Mouse (Mus musculus): ENCODE results near the gene Rep15. TPM values are rescaled to one million over a fixed set of nuclear protein-coding genes. Genes with fewer than 3 reads are reported as not detected.

Gene Rep15
- polyA plus RNA-seq, 1 experiment from 2014 or later, result 0.35 TPM

GRCm38 (mm10) chr6:147010811-147011520 is 21.4 kb upstream of the Rep15 start:
- H3K9me3 ChIP-seq (replicated peaks), result no peaks in the 10 kb centered on the region
- H3K4me3 ChIP-seq (replicated peaks), result no peak overlapping the region
- H3K9ac ChIP-seq, result no peak overlapping the region
- no peaks in the 10 kb centered on the region for H3K27me3 ChIP-seq
- whole genome bisulfite sequencing (ENCODE audit: insufficient replicate concordance), result 69% methylated on average over 15 of the region's 15 CpGs
- no peak overlapping the region for H3K27ac ChIP-seq (replicated peaks)
- H3K4me2 ChIP-seq, result no peak overlapping the region
- no peak for ATAC-seq (ENCODE audit: insufficient read depth)
- peaks cover 7% of the 10 kb centered on the region for H3K36me3 ChIP-seq (replicated peaks)
- no peaks in the 10 kb centered on the region for H3K4me1 ChIP-seq (replicated peaks)

GRCm38 (mm10) chr6:147011555-147011954 is 20.8 kb upstream of the Rep15 start:
- Histone ChIP-seq H3K4me2 (no peak overlapping the region), H3K4me3 (replicated peaks) (no peak overlapping the region), H3K27ac (replicated peaks) (no peak overlapping the region), H3K4me1 (replicated peaks) (no peaks in the 10 kb centered on the region), H3K36me3 (replicated peaks) (peaks cover 11% of the 10 kb centered on the region), H3K27me3 (no peaks in the 10 kb centered on the region), H3K9me3 (replicated peaks) (no peaks in the 10 kb centered on the region), H3K9ac (no peak overlapping the region)
- 46% methylated on average over 6 of the region's 6 CpGs for WGBS (ENCODE audit: insufficient replicate concordance)
- no peak for ATAC-seq (ENCODE audit: insufficient read depth)

GRCm38 (mm10) chr6:147011977-147012376 is 20.4 kb upstream of the Rep15 start:
- no peak overlapping the region for H3K4me2 ChIP-seq
- H3K4me1 ChIP-seq (replicated peaks), result no peaks in the 10 kb centered on the region
- H3K4me3 ChIP-seq (replicated peaks), result no peak overlapping the region
- no peak overlapping the region for H3K9ac ChIP-seq
- WGBS (ENCODE audit: insufficient replicate concordance), result 76% methylated on average over 6 of the region's 6 CpGs
- peaks cover 9% of the 10 kb centered on the region for H3K36me3 ChIP-seq (replicated peaks)
- no peaks in the 10 kb centered on the region for H3K27me3 ChIP-seq
- no peak overlapping the region for H3K27ac ChIP-seq (replicated peaks)
- no peaks in the 10 kb centered on the region for H3K9me3 ChIP-seq (replicated peaks)
- no peak for ATAC-seq (ENCODE audit: insufficient read depth)

DNA sequence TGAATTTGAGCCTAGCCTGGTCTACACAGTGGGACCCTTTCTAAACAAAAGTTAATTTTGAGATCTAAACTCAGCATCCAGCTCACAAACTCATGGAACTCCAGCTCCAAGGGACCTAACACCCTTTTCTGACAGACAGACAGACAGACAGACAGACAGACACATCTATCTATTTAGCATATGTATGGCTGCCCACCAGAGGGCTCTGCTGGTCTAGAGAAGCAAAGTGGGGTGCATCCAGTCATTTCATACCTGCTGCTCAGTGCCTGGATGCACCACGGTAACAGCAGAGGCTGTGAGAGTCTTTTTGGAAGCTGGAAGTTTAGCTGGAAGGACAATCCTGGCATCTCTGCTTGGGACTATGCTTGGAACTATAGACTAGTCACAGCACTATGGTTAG is 18.8 kb upstream of the Rep15 start:
- H3K9me3 ChIP-seq (replicated peaks), result no peaks in the 10 kb centered on the region
- H3K9ac ChIP-seq, result no peak overlapping the region
- no peaks in the 10 kb centered on the region for H3K27me3 ChIP-seq
- no peak overlapping the region for H3K4me3 ChIP-seq (replicated peaks)
- peaks cover 4% of the 10 kb centered on the region; the same call in 1 of the 2 replicates for H3K36me3 ChIP-seq (replicated peaks)
- no peak for ATAC-seq (ENCODE audit: insufficient read depth)
- no peak overlapping the region for H3K27ac ChIP-seq (replicated peaks)
- no peaks in the 10 kb centered on the region for H3K4me1 ChIP-seq (replicated peaks)
- no peak overlapping the region for H3K4me2 ChIP-seq
- 67% methylated on average over 1 of the region's 1 CpGs for WGBS (ENCODE audit: insufficient replicate concordance)

DNA sequence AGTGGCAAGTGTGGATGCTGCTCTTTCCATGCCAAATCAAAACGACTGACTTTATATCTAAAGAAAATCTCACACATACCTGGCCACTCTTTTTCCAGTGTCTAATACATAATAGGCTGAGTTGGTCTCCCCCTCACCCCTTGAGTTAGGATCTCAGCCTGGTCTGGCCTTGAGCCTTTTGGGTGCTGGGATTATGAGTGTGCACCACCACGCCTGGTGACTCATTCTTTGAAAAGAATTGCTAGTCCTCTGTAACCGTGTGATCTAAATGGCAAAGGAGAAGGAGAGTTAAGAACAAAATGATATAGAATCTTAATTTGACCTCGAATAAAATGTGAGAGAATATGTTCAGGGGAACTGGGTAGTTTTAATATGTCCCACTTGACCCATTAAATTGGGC is 14.5 kb upstream of the Rep15 start:
- ATAC-seq (ENCODE audit: insufficient read depth), result no peak

DNA sequence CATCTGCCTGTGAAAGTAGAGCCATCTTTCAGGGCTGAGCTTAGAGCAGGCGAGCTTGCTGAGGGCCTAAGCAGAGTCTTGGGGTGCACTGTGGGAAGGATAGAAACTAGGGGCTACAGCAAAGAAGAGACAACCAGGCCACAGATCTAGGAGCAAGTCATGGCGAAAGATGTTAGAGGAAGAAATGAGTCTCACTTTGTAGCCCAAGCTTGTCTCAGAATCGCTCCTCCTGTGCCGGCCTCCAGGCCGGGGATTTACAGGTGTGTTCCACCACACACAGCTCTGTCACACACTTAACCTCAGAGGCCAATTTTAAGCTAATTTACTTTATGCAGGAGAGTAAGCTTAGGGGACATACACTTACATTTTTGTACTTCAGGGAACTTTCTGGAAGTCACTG is 14.0 kb upstream of the Rep15 start:
- 75% methylated on average over 5 of the region's 5 CpGs for whole genome bisulfite sequencing (ENCODE audit: insufficient replicate concordance)
- ATAC-seq (ENCODE audit: insufficient read depth), result no peak
- Histone ChIP-seq H3K27ac (replicated peaks) (no peak overlapping the region), H3K36me3 (replicated peaks) (0 out of 2 replicates have a peak, but pooled peaks cover 4% of the 10 kb centered on the region), H3K9me3 (replicated peaks) (no peaks in the 10 kb centered on the region), H3K4me2 (no peak overlapping the region), H3K4me3 (replicated peaks) (no peak overlapping the region), H3K9ac (no peak overlapping the region), H3K4me1 (replicated peaks) (no peaks in the 10 kb centered on the region), H3K27me3 (no peaks in the 10 kb centered on the region)

More for the DNA sequence above, 14.5 kb upstream of the Rep15 start:
- Histone ChIP-seq H3K9ac (no peak overlapping the region), H3K36me3 (replicated peaks) (0 out of 2 replicates have a peak, but pooled peaks cover 4% of the 10 kb centered on the region), H3K9me3 (replicated peaks) (no peaks in the 10 kb centered on the region), H3K4me2 (no peak overlapping the region), H3K4me3 (replicated peaks) (no peak overlapping the region), H3K27me3 (no peaks in the 10 kb centered on the region), H3K27ac (replicated peaks) (no peak overlapping the region), H3K4me1 (replicated peaks) (no peaks in the 10 kb centered on the region)
- WGBS (ENCODE audit: insufficient replicate concordance), result 49% methylated on average over 4 of the region's 4 CpGs

GRCm38 (mm10) chr6:147021181-147021580 is 11.2 kb upstream of the Rep15 start:
- H3K9me3 ChIP-seq (replicated peaks), result no peaks in the 10 kb centered on the region
- H3K4me2 ChIP-seq, result no peak overlapping the region
- ATAC-seq (ENCODE audit: insufficient read depth), result no peak
- H3K36me3 ChIP-seq (replicated peaks), result 0 out of 2 replicates have a peak, but pooled peaks cover 2% of the 10 kb centered on the region
- H3K4me1 ChIP-seq (replicated peaks), result no peaks in the 10 kb centered on the region
- WGBS (ENCODE audit: insufficient replicate concordance), result 77% methylated on average over 5 of the region's 5 CpGs
- no peak overlapping the region for H3K9ac ChIP-seq
- H3K4me3 ChIP-seq (replicated peaks), result no peak overlapping the region
- no peaks in the 10 kb centered on the region for H3K27me3 ChIP-seq
- H3K27ac ChIP-seq (replicated peaks), result no peak overlapping the region

DNA sequence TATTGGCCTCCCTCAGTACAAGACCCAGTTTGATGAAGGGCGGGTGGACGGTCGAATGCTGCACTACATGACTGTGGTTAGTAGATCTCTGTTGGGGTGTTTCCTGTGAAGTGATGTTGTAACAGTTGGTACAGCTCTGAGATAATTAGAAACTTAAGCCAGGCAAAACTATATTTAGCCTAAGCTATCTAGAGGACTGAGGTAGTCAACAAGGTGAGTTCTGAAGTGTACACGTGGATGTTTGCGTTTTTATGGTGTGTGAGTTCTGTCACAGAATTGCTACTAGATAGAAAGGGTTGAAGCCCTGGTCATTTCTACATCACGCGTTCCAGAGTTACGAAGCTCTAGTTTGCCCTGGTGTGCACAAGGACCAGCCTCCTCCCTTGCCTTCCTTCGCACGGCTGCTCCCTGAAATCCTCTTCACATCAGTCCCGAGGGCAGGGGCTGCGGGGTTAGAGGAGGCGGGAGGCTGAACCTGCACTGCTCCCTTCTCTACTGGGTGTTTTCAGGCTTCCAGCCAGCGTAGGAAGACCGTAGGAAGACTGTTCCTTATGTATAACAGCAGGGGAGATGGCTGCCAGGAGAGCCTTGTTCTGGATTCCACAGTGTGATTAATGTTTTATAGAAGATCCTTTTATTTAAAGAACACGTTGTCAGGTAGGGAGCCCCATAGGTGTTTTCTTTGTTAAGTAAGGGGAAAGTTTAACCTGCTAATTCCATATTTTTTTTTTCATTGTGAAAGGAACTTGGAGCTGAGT is 9.8 kb upstream of the Rep15 start:
- H3K27me3 ChIP-seq, result no peaks in the 10 kb centered on the region
- no peak for ATAC-seq (ENCODE audit: insufficient read depth)
- H3K27ac ChIP-seq (replicated peaks), result no peak overlapping the region
- H3K4me1 ChIP-seq (replicated peaks), result no peaks in the 10 kb centered on the region
- H3K4me2 ChIP-seq, result no peak overlapping the region
- H3K9ac ChIP-seq, result no peak overlapping the region
- H3K9me3 ChIP-seq (replicated peaks), result no peaks in the 10 kb centered on the region
- WGBS (ENCODE audit: insufficient replicate concordance), result 69% methylated on average over 16 of the region's 16 CpGs
- H3K4me3 ChIP-seq (replicated peaks), result no peak overlapping the region
- peaks cover 3% of the 10 kb centered on the region; the same call in 1 of the 2 replicates for H3K36me3 ChIP-seq (replicated peaks)

- H3K9ac ChIP-seq, result no peak overlapping the region
- ATAC-seq (ENCODE audit: insufficient read depth), result no peak
- no peaks in the 10 kb centered on the region for H3K9me3 ChIP-seq (replicated peaks)
Observed at GRCm38 (mm10) chr6:147023133-147023395, 9.3 kb upstream of the Rep15 start.

GRCm38 (mm10) chr6:147023568-147023967 is 8.8 kb upstream of the Rep15 start:
- no peak overlapping the region for H3K4me2 ChIP-seq
- no peaks in the 10 kb centered on the region for H3K4me1 ChIP-seq (replicated peaks)
- H3K27me3 ChIP-seq, result no peaks in the 10 kb centered on the region
- H3K36me3 ChIP-seq (replicated peaks), result peaks cover 5% of the 10 kb centered on the region; the same call in 1 of the 2 replicates
- no peak overlapping the region for H3K9ac ChIP-seq
- H3K9me3 ChIP-seq (replicated peaks), result no peaks in the 10 kb centered on the region
- no peak overlapping the region for H3K27ac ChIP-seq (replicated peaks)
- ATAC-seq (ENCODE audit: insufficient read depth), result no peak
- no peak overlapping the region for H3K4me3 ChIP-seq (replicated peaks)

More at GRCm38 (mm10) chr6:147023133-147023395, 9.3 kb upstream of the Rep15 start:
- H3K4me3 ChIP-seq (replicated peaks), result no peak overlapping the region
- H3K27ac ChIP-seq (replicated peaks), result no peak overlapping the region
- H3K4me1 ChIP-seq (replicated peaks), result no peaks in the 10 kb centered on the region
- no peak overlapping the region for H3K4me2 ChIP-seq
- H3K36me3 ChIP-seq (replicated peaks), result peaks cover 5% of the 10 kb centered on the region; the same call in 1 of the 2 replicates
- 79% methylated on average over 2 of the region's 2 CpGs for WGBS (ENCODE audit: insufficient replicate concordance)
- no peaks in the 10 kb centered on the region for H3K27me3 ChIP-seq

- Histone ChIP-seq H3K27ac (replicated peaks) (no peak overlapping the region), H3K9me3 (replicated peaks) (no peaks in the 10 kb centered on the region), H3K4me3 (replicated peaks) (no peak overlapping the region), H3K4me1 (replicated peaks) (no peaks in the 10 kb centered on the region), H3K9ac (no peak overlapping the region), H3K27me3 (no peaks in the 10 kb centered on the region), H3K4me2 (no peak overlapping the region), H3K36me3 (replicated peaks) (peaks cover 5% of the 10 kb centered on the region; the same call in 1 of the 2 replicates)
- no peak for ATAC-seq (ENCODE audit: insufficient read depth)
- 59% methylated on average over 3 of the region's 3 CpGs for WGBS (ENCODE audit: insufficient replicate concordance)
Observed at GRCm38 (mm10) chr6:147024761-147025160, 7.6 kb upstream of the Rep15 start.
